Mouse (Mus musculus) adipocyte (in vitro differentiated cells): Measurements from ENCODE around the gene Cnp.
"Not testable (repeated sequence)": the region's sequence is repeated elsewhere in the genome, so short reads cannot be mapped to it uniquely, and the experiment has no call there.

ENCODE experiments used
- DNase-seq: peaks from one replicate; pipeline ENCODE4 v3.0.0-alpha.2; 2016; ENCODE audit warnings: low spot score

Cnp gene

DNA sequence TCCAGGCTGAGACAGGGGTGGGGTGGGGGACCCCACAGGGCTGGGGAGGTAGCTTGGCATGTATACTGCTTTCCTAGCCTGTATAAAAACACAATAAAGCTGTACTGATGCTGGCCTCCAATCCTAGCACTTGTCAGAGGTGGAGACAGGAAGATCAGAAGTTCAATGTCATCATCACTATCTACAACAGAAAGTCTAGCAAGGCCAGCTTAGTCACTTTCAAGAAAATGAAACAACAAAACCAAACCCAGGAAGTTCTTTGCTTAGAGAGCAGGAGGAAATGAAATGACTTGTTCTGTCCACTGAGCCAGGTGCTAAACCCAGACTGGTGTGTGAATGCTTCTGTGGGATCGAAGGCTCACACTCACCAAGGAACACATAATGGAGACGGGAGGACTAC, 13.8 kb downstream of the Cnp start:
- DNase-seq = no peak

GRCm38 (mm10) chr11:100592346-100593046, 17.8 kb downstream of the Cnp start:
- DNase-seq = no peak

- no peak for DNase-seq
Observed at GRCm38 (mm10) chr11:100594608-100595007, 19.9 kb downstream of the Cnp start.

DNA sequence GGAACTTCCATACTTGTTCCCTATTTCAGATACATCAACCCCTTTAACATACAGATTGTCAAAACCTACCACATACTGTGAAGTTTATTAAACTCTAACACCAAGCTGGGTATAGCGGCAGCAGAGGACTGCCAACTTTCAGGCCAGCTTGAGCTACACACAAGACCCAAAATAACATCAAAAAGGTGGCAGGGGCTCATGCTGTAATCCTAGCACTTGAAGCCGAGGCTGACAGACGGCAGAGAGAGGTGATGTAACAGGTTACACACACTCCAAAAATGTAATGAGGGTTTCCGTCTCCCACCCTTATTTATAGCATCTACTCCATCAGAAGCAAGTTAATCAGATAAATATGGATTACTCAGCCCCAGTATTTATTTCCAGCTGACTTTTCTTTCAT, 20.8 kb downstream of the Cnp start:
- DNase-seq = no peak

DNA sequence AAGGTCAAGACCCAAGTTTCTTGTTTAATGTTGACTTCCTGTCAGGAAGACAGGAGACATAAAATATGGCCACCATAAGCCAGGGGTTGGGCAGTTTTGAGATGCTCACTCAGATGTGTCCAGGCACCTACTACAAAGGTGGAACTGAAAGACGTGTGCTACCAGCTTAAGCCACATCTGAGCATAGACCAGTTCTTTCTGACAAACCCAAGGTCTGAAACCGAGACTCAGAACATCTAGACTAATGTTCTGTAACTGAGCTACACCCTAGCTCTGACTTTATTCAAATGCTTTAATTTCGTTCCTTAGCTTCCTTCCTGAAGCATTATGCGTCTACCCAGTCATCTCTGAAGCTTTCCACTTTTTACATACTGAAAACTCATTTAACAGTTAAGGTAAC, 23.4 kb downstream of the Cnp start:
- DNase-seq = no peak

GRCm38 (mm10) chr11:100601372-100601771, 26.7 kb downstream of the Cnp start:
- DNase-seq = no peak

- no peak for DNase-seq
Observed at GRCm38 (mm10) chr11:100603155-100603554, 28.5 kb downstream of the Cnp start.

DNA sequence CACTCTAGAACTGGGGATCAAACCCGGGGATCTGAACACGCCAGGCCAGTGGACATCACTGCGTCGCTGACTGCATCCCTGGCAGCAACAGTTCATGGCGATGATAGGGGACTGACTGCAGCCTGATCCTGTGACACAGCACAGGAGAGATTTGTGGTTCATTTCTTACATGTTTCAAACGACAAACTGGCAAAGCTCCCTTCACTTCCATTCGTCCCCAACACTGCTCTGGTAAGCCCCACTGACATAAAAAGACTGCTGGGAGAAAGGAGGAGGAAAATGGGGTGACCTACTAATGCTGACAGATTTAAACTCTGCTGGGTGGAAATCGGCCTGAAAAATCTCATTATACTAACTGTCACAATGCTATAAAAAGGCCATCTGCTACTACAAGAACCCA, 29.1 kb downstream of the Cnp start:
- DNase-seq = no peak

DNA sequence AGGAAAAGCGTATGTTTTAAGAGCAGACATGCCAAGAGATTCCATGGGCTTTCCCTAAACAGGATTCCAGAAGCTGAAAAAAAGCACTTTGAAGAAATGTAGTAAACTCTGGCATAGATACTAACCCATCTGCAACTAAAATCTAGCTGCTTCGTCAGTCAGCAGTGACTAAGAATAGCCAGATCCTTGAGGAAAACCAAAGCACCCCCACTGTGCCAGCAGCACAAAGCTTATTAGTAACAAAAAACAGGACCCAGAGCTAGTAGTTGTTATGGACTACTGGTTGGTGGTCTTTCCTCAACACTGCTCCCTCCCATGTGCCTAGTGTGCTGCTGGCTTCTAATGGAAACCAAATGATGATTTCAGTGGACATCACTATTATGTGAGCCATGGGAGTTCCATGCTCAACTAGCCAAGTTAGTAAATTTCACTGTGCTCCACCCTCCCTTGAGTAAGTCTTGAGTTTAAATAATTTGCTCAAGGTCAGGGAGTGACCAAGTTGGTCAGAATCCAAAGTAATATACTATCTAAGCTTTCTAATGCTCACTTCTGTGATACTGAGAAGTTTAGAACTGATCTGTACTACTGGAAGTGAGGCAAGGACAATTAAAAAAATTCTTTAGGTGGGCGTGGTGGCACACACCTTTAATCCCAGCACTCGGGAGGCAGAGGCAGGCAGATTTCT, 29.8 kb downstream of the Cnp start:
- DNase-seq = peak; percentile 35

DNA sequence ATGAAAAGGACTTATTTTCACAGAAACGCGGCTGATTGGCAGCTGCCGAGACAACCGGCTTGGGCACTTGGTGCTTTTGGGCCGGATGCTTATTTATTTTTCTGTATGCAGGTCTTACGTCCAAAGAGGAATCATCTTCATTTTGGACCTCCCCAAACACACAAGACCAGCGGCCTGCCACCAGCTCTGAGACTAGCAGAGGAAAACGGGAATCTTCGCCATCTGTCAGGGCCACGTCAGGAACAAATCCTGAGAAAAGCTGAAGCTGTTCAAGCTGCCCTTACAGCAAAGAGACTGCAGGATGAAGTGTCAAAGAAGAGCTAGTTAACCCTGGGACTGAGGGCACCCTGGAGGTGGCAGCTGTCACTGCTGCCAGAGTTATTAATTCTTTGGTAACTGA, 30.7 kb downstream of the Cnp start:
- no peak for DNase-seq

- DNase-seq = no peak
Observed at GRCm38 (mm10) chr11:100607121-100607520, 32.4 kb downstream of the Cnp start.

GRCm38 (mm10) chr11:100608796-100609195, 34.1 kb downstream of the Cnp start:
- no peak for DNase-seq

- no peak for DNase-seq
Observed at GRCm38 (mm10) chr11:100609355-100609996, 34.8 kb downstream of the Cnp start.

GRCm38 (mm10) chr11:100609997-100610680, 35.4 kb downstream of the Cnp start:
- DNase-seq = no peak

DNA sequence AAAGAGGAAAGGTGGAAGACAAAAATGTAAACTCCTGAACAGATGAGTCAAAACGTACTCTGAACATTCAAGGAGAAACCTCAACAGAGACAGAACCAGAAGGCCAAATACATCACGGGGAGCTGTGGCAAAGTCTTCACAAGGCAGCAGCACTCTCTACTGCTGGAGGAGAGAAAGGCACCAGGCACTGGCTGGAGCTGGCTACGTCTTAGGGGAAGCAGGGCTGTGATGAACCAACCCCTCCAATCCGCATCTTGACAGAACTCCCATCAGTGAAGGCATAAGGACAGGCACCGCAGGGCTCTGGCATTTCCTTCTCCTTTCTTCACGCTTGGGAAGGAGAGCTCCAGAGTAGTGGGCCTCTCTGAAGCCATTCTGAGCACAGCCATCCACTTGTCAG, 36.9 kb downstream of the Cnp start:
- no peak for DNase-seq

DNA sequence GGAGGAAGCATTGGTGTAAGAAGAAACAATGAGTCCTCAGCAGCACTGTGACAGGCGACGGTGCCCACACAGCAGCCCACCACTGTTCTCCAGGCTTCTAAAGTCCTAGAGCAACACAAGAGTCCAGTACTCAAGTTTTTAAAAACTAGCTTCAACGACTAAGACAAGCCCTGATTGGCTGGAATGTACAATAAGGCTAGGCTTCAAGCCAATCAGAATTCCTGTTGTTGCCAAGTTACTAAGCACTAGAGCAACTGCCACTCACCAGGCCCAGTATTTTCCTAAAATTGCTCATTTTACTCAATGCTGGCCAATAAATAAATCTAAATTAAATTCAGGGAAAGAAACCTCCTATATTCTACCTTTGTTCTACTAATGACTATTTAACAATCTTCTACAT, 38.5 kb downstream of the Cnp start:
- DNase-seq = peak; percentile 87

- DNase-seq = no peak
Observed at GRCm38 (mm10) chr11:100616332-100616731, 41.6 kb downstream of the Cnp start.

- DNase-seq = not testable (repeated sequence)
Observed at GRCm38 (mm10) chr11:100616836-100617235, 42.1 kb downstream of the Cnp start.

- DNase-seq = no peak
Observed at GRCm38 (mm10) chr11:100617480-100617879, 42.8 kb downstream of the Cnp start.

- peak; percentile 63 for DNase-seq
Observed at GRCm38 (mm10) chr11:100618761-100619484, 44.2 kb downstream of the Cnp start, which contains the start of gene Nkiras2. Gene Nkiras2, plus strand, starts transcription at chr11:100619244.

GRCm38 (mm10) chr11:100619485-100619975, 44.8 kb downstream of the Cnp start:
- DNase-seq = peak; percentile 90

DNA sequence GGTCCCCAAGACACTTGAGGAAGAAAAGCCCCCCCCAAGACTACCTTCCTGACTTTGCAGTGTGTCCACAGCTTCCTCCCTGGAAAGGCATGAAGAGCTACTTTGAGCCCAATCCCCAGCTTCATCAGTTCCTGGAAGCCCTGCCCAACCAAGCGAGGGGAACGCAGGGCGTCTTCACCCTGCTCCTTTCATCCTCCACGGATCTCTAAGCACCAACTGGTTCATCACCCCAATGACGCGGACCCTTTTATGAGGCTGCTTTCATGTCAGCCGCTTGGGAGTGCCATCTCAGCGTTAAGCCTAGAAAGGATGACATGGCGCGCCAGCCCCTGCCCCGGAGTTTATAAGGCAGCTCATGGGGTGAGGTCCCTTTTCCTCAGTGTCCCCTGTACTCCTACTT, 45.3 kb downstream of the Cnp start, which contains the start of gene Dnajc7:
Gene Dnajc7, minus strand, starts transcription at position 187 of the 400 bp plus-strand sequence.
- DNase-seq = no peak
